Mouse (Mus musculus): ENCODE measurements around the gene Parvb. TPM values are rescaled to one million over a fixed set of nuclear protein-coding genes. Genes with fewer than 3 reads are reported as not detected.

The Parvb gene
- polyA plus RNA-seq, 1 experiment, result 5.4 TPM

DNA sequence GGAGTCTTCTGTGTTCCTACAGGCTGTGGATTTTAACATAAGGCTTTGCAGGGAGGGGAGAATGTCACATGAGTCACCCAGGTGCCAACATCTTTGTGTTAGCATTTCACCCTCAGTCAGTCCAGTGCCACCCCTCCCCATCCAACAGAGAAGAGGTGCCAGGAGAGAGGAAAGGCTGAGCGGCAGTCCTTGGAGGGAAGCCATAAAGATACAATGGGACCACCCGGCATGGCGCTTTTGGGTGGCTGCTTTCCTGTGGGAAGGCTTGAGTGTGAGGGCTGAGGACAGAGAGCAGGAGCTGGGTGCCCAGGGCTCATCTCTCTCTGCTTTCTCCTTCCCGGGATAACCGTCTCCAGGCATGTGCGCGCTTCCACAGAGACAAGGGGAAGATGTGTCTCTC is 13.3 kb downstream of the Parvb start:
- H3K27ac ChIP-seq (ENCODE audit: control insufficient read depth, insufficient read depth, low read depth, low read length), result no peak overlapping the region
- TF ChIP-seq POLR2A (IDR thresholded peaks at IDR 0.05; ENCODE audit: control insufficient read depth, low read depth, low read length) (no peak), CTCF (IDR thresholded peaks at IDR 0.05; ENCODE audit: control insufficient read depth, insufficient read depth, insufficient replicate concordance, low read depth, low read length) (no peak)
- no peaks in the 10 kb centered on the region for H3K4me1 ChIP-seq (ENCODE audit: control insufficient read depth, insufficient read depth, low read length)
- H3K4me3 ChIP-seq (ENCODE audit: control insufficient read depth, low read depth, low read length), result no peak overlapping the region
- H3K36me3 ChIP-seq (ENCODE audit: control insufficient read depth, insufficient read depth, low read length), result no peaks in the 10 kb centered on the region
- H3K27me3 ChIP-seq (ENCODE audit: control insufficient read depth, insufficient read depth, low read length), result no peaks in the 10 kb centered on the region

DNA sequence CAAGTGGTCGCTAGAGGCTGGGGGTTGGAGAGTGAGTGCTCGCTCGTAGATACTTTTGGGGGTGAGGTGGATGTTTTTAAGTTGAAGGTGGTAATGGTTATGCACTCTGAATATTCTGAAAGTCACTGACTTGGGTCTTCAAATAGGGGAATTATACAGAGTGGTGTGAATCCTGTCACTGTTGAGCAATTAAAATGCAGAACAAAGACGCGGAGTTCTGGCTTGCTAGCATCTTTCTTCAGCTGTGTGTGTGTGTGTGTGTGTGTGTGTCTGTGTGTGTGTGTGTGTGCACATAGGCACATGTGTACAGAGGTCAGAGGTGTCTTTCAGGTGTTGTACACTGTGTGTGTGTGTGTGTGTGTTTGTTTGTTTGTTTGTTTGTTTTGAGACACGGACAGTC is 14.4 kb downstream of the Parvb start:
- H3K27ac ChIP-seq (ENCODE audit: control insufficient read depth, insufficient read depth, low read depth, low read length), result no peak overlapping the region
- H3K4me3 ChIP-seq (ENCODE audit: control insufficient read depth, low read depth, low read length), result no peak overlapping the region
- no peaks in the 10 kb centered on the region for H3K36me3 ChIP-seq (ENCODE audit: control insufficient read depth, insufficient read depth, low read length)
- TF ChIP-seq POLR2A (IDR thresholded peaks at IDR 0.05; ENCODE audit: control insufficient read depth, low read depth, low read length) (no peak), CTCF (IDR thresholded peaks at IDR 0.05; ENCODE audit: control insufficient read depth, insufficient read depth, insufficient replicate concordance, low read depth, low read length) (no peak)
- no peaks in the 10 kb centered on the region; the same call in 1 of the 2 replicates for H3K4me1 ChIP-seq (ENCODE audit: control insufficient read depth, insufficient read depth, low read length)
- no peaks in the 10 kb centered on the region for H3K27me3 ChIP-seq (ENCODE audit: control insufficient read depth, insufficient read depth, low read length)

DNA sequence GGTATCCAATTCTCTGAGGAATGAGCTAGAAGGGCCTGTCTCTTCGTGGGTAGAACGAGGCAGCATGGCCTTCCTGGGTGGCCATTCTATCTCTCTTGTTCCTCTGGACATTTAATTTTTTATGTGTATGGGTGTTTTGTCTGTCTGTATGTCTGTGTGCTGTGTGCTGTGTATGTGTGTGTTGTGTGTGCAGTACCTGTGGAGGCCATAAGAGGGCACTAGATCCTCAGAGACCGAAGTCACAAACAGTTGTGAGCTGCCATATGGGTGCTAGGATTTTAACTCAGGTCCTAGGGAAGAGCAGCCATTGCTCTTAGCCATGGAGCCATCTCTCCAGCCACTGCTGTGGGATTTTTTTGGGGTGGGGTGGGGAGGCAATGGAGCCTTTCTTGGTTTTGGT is 15.5 kb downstream of the Parvb start:
- Histone ChIP-seq H3K36me3 (ENCODE audit: control insufficient read depth, insufficient read depth, low read length) (no peaks in the 10 kb centered on the region), H3K4me3 (ENCODE audit: control insufficient read depth, low read depth, low read length) (no peak overlapping the region), H3K27me3 (ENCODE audit: control insufficient read depth, insufficient read depth, low read length) (no peaks in the 10 kb centered on the region), H3K4me1 (ENCODE audit: control insufficient read depth, insufficient read depth, low read length) (no peaks in the 10 kb centered on the region; the same call in 1 of the 2 replicates), H3K27ac (ENCODE audit: control insufficient read depth, insufficient read depth, low read depth, low read length) (no peak overlapping the region)
- TF ChIP-seq POLR2A (IDR thresholded peaks at IDR 0.05; ENCODE audit: control insufficient read depth, low read depth, low read length) (no peak), CTCF (IDR thresholded peaks at IDR 0.05; ENCODE audit: control insufficient read depth, insufficient read depth, insufficient replicate concordance, low read depth, low read length) (no peak; the same call in 1 of the 2 replicates)

DNA sequence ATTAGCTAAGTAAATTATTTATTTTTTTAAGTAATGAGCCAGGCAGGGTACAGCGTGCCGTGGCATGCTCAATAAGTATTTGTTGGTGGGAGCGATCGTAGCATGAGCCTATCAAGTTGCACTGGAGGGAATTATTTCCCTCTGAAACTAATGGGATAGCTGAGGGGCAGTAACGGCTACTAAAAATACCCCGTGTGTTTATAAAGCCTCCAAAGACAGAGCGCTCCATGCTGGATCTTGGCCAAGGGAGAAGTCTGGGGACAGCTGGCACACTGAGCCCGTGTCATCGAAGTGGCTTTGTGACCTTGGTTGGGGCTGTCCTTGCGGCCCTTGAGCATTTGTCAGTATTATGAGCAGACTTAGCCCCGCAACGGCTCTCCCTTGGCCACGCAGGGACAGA is 19.4 kb downstream of the Parvb start:
- Histone ChIP-seq H3K4me1 (ENCODE audit: control insufficient read depth, insufficient read depth, low read length) (no peaks in the 10 kb centered on the region; the same call in 1 of the 2 replicates), H3K27ac (ENCODE audit: control insufficient read depth, insufficient read depth, low read depth, low read length) (no peak overlapping the region), H3K27me3 (ENCODE audit: control insufficient read depth, insufficient read depth, low read length) (no peaks in the 10 kb centered on the region), H3K4me3 (ENCODE audit: control insufficient read depth, low read depth, low read length) (no peak overlapping the region), H3K36me3 (ENCODE audit: control insufficient read depth, insufficient read depth, low read length) (no peaks in the 10 kb centered on the region)
- TF ChIP-seq CTCF (IDR thresholded peaks at IDR 0.05; ENCODE audit: control insufficient read depth, insufficient read depth, insufficient replicate concordance, low read depth, low read length) (no peak), POLR2A (IDR thresholded peaks at IDR 0.05; ENCODE audit: control insufficient read depth, low read depth, low read length) (no peak)

DNA sequence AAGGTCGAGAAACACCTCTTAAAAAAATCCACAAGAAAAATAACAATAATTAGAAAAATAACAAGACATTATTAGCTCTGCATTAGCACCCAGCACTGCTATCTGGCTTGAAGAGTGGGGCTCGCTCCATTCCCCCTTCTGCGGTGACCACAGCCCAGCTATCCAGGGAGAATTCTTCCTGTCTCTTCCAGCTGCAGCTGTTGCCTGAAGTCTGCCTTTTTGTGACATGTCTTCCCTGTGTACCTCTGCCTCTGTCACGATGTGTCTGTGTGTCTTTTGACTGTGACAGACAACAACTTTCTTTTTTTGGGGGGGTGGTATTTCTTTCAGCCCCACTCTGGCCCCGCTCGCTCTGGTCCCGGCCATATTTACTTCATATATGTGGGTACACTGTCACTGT is 20.8 kb downstream of the Parvb start:
- no peak for TF ChIP-seq CTCF (IDR thresholded peaks at IDR 0.05; ENCODE audit: control insufficient read depth, insufficient read depth, insufficient replicate concordance, low read depth, low read length)
- TF ChIP-seq POLR2A (IDR thresholded peaks at IDR 0.05; ENCODE audit: control insufficient read depth, low read depth, low read length), result no peak
- Histone ChIP-seq H3K27ac (ENCODE audit: control insufficient read depth, insufficient read depth, low read depth, low read length) (no peak overlapping the region), H3K4me1 (ENCODE audit: control insufficient read depth, insufficient read depth, low read length) (no peaks in the 10 kb centered on the region; the same call in 1 of the 2 replicates), H3K4me3 (ENCODE audit: control insufficient read depth, low read depth, low read length) (no peak overlapping the region), H3K36me3 (ENCODE audit: control insufficient read depth, insufficient read depth, low read length) (no peaks in the 10 kb centered on the region), H3K27me3 (ENCODE audit: control insufficient read depth, insufficient read depth, low read length) (no peaks in the 10 kb centered on the region)

DNA sequence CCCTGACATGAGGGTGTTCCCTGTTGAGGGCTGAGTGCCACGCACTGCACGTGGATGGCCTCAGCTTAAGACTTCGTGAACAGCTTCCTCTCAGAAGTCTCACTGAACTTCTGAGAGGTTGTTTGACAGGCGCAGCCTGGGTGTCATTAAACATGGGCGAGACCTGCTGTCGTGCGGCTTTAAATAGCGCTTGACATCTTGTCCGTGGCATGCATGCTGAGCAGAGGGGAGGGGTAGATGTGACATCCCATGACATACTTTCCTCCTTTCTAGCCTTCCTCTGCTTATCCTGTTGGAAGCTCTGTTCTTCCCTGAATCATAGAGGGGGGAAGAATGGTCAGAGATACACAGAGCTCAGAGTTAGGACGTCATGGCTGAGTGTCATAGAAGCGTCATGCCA is 21.9 kb downstream of the Parvb start:
- Histone ChIP-seq H3K4me3 (ENCODE audit: control insufficient read depth, low read depth, low read length) (no peak overlapping the region), H3K4me1 (ENCODE audit: control insufficient read depth, insufficient read depth, low read length) (no peaks in the 10 kb centered on the region; the same call in 1 of the 2 replicates), H3K27me3 (ENCODE audit: control insufficient read depth, insufficient read depth, low read length) (no peaks in the 10 kb centered on the region), H3K36me3 (ENCODE audit: control insufficient read depth, insufficient read depth, low read length) (no peaks in the 10 kb centered on the region), H3K27ac (ENCODE audit: control insufficient read depth, insufficient read depth, low read depth, low read length) (no peak overlapping the region)
- TF ChIP-seq POLR2A (IDR thresholded peaks at IDR 0.05; ENCODE audit: control insufficient read depth, low read depth, low read length) (no peak), CTCF (IDR thresholded peaks at IDR 0.05; ENCODE audit: control insufficient read depth, insufficient read depth, insufficient replicate concordance, low read depth, low read length) (no peak)

DNA sequence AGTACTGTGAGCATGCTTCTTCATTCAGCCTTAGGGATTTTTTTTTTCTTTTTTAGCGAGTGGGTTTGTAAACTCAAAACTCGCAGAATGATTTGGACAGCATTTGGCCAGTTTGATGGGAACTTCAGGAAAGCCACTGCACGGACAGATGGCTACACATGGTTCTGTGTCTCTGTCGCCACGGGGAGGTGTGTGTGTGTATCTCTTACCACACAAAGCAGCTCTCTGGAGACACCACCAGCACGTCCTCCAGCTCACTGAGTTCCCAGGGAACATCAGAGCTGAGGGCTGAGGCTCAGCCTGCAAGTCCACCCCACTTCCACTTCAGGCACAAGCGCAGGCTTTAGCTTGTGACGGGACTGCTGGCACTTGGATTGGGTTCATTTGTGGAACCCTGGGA is 22.5 kb downstream of the Parvb start:
- Histone ChIP-seq H3K27me3 (ENCODE audit: control insufficient read depth, insufficient read depth, low read length) (no peaks in the 10 kb centered on the region), H3K4me1 (ENCODE audit: control insufficient read depth, insufficient read depth, low read length) (no peaks in the 10 kb centered on the region; the same call in 1 of the 2 replicates), H3K36me3 (ENCODE audit: control insufficient read depth, insufficient read depth, low read length) (no peaks in the 10 kb centered on the region), H3K27ac (ENCODE audit: control insufficient read depth, insufficient read depth, low read depth, low read length) (no peak overlapping the region), H3K4me3 (ENCODE audit: control insufficient read depth, low read depth, low read length) (no peak overlapping the region)
- TF ChIP-seq CTCF (IDR thresholded peaks at IDR 0.05; ENCODE audit: control insufficient read depth, insufficient read depth, insufficient replicate concordance, low read depth, low read length), result no peak
- no peak for TF ChIP-seq POLR2A (IDR thresholded peaks at IDR 0.05; ENCODE audit: control insufficient read depth, low read depth, low read length)

Measured in testis, adult 2 months (tissue).